Mouse (Mus musculus) ovary, postnatal 36 days (tissue): ENCODE results near the gene Klrg1.

Source experiments
- DNase-seq: peaks from one replicate; pipeline ENCODE4 v3.0.0; 2022; ENCODE audit warnings: low spot score, mixed read lengths

Klrg1 gene

DNA sequence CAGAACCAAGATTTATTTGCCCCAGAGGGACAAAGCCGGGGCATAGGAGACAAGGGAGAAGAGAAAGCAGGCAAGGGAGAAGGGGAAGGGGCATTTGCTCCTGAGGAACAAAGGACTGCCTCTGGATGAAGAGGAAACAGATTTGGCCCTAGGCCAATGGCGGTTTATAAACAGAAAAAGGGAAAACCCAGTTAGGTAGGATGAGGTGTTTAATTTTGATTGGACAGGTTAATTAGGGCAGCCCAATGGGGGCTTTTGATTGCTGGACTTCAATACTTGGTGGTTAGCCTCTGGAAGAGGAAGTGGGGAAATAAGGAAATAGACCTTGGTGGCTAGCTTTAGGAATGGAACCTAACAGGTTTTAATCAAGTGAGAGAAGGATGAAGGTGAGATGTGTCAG, 9.5 kb upstream of the Klrg1 start:
- no peak for DNase-seq

DNA sequence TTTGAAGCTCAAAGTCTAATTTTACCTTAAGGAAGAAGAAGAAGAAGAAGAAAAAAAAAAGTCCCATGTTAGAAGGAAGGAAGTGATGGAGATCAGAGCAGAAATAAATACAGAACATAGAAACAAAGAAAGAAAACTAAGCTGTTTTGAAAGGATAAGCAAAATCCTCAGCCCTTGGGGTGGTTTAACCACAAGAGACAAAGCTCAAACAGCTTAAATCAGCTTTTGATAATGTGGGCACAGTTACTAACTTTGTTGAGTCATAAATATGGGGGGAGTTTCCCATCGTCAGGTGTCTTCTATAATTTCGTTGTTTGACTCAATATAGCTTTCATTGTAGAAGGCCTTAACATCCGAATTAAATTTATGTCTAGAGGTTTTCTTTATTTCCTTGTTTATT, 9.1 kb upstream of the Klrg1 start:
- no peak for DNase-seq

DNA sequence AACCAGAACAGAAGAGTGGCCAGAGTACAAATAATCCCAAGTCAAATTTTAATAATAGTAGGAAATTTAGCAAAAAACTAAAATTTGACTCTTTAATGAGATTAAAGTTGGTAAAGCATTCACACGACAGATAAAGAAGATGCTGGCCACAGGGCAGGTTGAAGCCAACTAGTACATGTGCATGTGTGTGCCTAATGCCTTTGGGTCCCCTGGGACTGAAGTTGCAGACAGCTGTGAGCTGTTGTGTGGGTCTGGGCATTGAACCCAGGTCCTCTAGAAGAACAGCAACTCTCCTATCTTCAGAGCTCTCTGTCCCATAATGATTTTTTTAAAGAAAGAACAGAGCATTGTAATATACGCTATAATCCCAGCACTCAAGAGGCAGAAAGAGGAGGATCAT, 8.6 kb upstream of the Klrg1 start:
- no peak for DNase-seq

DNA sequence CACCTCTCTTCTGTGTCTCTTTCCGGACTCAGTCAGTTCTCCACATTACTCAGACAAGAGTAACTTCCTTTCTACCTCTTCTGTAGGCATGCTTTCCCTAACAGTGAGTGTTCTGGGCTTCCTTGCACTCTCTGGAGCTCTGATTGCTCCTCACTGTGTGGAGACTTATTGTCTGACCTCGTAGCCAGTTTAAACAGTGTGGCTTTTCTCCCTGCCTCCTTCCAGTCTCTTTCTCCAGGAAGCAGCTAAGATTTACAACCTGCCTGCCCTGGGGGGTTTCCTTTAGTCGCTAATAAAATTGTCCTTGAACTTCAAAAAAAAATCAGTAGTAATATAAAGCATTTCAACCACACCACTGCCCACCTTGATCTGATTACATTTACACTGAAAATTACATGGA, 7.6 kb upstream of the Klrg1 start:
- no peak for DNase-seq

DNA sequence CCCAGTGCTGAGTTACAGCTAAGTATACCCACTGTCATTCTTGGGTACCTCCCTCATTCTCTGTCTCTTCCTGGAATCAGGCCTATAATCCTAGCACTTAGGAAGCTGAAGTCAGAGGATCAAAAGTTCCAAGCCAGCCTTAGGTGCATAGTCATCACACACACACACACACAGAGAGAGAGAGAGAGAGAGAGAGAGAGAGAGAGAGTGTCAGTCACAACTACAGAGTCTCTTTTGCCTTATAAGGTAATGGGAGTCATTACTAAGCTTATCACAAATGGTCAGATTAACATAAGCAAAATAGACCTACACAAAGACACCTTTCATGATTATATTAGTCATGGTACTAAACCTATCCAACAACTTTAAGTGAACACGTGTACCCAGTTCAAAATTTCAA, 6.6 kb upstream of the Klrg1 start:
- DNase-seq: no peak

DNA sequence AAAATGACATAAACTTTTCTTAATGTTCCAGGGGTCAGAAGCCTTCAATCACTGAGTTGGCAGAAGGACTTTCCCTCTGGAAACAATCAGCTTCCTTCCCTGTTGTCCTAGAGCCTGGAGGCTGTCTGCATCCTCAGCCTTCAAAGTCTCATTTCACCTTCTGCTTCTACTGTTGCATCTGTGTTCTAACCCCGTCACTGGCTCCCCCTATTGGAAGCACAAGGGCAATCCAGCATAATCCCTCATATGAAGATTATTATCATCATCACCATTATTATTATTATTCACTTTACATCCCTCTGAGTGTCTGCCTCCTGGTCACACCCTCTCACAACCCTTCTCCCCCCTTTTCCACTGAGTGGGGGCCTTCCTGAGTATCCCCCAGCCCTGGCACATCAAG, 5.6 kb upstream of the Klrg1 start:
- no peak for DNase-seq

DNA sequence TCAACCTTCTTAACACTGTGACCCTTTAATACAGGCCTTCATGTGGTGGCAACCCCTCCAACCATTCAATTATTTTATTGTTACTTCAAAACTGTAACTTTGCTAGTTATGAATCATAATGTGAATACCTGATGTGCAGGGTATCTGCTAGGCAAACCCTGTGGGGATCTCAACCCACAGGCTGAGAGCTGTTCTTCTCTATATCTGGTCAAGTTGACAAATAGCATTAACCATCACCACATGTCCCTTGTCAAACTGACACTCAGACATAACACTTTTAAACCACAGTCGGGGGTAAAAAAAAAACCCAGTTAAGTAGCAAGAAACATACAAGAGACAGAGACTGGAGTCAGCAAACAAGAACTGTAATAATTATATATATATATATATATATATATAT, 2.1 kb upstream of the Klrg1 start:
- no peak for DNase-seq

DNA sequence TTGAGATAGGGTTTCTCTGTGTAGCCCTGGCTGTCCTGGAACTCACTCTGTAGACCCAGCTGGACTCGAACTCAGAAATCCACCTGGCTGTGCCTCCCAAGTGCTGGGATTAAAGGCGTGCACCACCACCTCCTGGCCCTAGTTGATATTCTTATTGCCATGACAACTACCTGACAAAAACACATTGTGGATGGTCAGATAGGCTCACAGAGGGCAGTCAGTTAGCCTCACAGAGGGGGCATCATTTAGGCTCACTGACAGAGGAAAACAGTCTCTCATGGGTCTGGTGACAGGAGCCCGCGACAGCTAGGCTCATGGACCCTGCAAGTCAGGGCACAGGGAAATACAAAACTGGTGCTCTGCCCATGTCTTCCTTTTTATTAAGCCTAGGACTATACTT, 1.6 kb upstream of the Klrg1 start:
- DNase-seq: no peak

DNA sequence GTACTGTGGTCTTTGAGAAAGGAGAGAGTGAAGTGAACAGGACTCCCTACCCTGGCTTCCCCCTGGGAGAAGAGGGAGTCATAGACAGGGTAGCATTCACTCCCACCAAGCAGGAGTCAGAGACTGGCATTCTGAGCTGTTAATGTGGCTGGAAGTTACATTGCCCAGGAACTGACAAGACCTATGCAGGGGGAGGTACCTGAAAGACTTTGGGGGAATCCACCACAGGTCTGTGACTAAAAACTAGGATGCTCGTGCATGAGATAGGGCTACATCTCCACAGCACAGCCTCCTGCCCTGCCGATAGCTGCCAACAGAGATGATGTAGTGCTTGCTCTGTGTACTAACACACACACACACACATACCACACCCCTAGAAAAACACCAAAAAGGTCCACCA, 747 bp upstream of the Klrg1 start:
- no peak for DNase-seq

DNA sequence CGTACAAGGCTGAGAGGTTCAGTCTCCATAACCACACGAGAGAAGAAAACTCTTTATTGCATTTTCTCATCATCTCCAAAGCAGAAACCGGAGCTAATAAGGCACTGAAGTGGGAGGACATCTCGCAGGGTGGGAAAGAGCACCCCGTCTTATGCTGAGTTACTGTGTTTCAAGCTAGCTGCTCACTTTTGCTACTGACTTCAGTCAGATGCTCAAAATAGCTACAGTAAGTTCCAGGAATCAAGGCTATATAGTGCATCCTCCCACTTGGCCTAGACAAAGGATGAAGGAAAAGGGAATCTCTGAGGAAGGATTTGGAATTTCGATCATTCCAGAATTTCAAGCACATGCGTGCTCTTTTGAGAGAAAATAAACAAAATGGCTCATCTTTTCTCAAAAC, 6.1 kb downstream of the Klrg1 start:
- no peak for DNase-seq

DNA sequence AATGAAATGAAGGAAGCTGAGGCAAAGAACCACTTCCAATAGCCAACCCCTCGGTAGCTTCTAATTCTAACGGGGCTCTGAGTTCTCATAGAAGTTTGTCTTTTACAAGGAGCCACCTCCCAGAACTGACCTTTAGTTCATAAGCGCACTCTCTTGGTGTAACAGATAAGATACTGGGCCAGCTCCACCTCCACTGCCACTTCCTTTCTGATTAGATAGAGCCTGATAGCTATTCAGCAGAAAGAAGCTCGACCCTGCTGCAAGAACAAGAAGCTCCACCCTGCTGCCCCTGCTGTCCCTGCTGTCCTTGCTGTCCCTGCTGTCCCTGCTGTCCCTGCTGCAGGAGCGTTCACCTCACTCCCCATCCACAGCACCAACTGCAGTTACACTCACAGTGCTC, 8.1 kb downstream of the Klrg1 start:
- DNase-seq: no peak

DNA sequence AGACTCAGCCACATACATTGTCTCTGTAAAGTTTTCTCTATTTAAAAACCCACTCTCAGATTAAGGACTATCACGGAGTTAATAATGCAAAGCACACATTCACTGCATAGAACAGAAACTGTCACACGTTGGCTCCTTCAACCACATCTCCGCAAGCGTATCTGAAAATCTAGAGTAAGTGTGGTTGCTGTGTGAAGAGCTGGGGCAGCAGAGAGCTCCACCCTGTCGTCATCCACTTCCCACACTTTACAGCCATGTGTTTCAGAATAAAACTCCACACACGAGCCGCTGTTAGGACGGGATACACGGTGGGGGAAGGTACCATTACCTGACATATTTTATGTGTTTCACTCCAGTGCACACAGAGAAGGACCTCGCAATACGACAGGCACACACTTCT, 12.5 kb downstream of the Klrg1 start:
- no peak for DNase-seq

DNA sequence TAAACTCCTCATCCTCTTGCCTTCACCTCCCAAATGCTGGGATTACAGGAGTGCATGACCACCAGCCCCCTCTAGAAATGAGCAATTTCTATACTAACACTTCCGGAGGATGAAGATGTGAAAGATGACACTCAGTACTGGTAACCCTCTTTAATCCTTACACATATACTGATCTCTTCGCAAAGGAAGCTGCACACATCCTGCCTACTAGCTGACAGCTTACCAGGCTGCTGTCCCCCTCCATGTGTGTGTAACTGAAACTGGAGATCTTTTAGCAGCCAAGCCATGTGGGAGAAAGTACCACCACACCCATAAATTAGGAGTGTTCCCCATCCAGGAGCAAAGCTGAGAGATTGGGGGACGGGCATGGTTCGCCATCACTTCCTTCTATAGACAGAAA, 13.5 kb downstream of the Klrg1 start:
- DNase-seq: no peak

DNA sequence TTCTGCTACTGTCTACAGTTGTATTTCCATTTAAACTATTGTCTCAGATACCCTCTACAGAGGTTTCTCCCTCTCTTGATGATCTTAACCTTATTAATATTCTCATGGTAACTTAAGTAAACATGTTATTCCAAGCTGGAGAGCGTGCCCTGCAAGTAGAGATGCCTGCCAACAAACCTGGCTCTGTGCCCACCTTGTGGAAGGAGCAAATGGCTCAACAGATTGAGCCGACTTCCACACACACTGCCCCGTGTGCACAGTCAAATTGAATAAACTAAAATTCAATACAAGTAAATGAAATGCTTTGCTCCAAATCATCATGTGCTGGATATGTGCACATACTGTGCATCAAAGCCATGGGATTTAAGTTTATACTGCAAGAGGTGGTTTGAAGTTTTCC, 14.1 kb downstream of the Klrg1 start:
- DNase-seq: peak; percentile 52

DNA sequence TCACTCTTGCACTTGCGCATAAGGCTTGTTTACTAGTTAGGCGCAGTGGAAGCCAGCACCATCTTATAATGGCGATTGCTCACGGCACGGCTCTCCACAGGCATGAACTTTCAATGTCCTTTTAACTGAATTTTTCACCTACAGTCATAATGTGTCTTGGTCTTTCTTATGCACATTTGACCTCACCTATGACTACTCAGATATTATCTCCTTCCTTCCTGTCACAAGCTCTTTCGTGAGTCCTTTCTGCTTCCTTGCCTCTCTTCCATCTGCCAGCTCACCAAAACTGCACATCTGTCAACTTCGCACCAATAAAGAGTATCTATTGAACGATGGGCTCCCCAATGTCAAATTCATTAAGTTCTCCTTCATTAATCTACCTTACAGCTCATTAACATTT, 20.1 kb downstream of the Klrg1 start:
- no peak for DNase-seq

DNA sequence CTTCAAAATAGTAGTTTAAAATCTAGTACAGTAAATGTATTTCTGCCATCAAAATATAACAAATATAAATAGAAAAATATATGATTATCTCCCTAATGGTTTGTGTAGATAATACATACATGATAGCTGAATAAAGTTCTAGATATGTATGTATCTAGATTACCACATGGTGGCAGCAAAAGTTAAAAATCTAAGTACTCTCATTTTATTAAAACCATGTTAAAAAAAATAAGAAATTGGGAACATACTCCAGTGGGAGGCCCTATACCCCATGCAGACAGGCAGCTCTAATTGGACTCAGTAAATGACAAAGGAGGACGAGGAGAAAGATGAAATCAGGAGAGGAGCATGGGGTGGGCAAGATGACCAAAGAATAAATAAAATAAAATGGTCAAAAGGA, 30.5 kb downstream of the Klrg1 start:
- no peak for DNase-seq

DNA sequence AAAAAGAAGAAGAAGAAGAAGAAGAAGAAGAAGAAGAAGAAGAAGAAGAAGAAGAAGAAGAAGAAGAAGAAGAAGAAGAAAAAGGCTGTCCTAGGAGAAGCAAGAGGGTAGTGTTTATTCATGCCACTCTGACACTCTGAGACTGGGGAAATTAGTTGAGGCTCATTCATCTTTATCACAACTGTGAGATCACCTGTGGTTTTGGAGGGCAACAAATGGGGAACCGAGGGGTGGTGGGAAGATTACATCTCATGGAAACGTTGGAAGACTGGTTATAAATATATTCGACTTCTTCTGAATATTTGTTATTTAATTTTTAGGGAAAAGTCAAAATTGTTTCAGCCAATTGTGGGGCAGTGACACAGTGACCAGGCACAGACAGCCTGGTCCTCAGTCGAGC, 32.6 kb downstream of the Klrg1 start:
- DNase-seq: no peak
